Mouse (Mus musculus) B cell, adult 2 months (primary cell): ENCODE measurements around the gene Nrgn.

Experiments
- DNase-seq, 2 experiments: peaks; one replicate each; pipeline ENCODE4 v3.0.0; 2022

Gene Nrgn

DNA sequence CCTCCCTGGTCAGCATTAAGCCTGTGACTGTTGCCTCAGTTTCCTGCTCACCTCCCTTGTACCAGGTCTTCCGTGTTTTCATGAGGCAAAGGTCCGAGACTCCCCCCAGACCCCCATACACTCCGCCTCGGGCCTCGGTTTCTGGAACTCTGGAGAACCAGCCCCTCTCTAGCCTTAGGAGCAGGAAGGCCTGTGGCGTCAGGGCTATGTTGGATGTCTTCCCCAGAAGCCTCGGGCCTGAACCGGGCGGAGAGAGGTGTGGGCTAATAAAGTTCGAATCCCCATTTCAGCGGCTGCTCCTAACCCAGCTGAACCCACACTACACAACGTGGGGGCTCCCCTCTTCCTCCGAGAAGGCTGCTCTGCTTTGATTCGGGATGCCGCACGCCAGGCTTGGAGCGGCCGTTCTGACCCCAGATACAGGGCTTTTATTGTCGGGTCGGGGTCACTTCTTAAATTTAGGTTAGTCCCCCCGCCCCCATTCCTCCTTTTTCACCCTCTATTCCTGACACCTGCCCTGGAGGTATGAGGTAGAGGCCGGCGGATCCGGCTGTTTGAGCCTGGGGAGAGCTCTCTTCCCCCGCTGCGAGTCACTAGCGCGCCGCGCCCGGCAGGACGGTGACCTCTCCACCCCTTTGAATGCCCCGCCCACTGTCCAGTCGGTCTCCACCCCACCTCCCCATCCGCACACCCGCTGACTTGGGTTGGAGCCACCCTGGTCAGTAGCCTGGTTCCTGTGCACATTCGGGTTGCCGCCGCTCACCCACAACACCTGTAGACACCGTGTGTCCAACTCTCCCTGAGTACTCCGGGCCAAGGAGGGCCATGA, 25.1 kb downstream of the Nrgn start, which contains the start of gene Esam:
Gene Esam (plus strand): TSS at position 683 of the 829 bp plus-strand sequence.
- DNase-seq: peak; percentile 18 to 29

DNA sequence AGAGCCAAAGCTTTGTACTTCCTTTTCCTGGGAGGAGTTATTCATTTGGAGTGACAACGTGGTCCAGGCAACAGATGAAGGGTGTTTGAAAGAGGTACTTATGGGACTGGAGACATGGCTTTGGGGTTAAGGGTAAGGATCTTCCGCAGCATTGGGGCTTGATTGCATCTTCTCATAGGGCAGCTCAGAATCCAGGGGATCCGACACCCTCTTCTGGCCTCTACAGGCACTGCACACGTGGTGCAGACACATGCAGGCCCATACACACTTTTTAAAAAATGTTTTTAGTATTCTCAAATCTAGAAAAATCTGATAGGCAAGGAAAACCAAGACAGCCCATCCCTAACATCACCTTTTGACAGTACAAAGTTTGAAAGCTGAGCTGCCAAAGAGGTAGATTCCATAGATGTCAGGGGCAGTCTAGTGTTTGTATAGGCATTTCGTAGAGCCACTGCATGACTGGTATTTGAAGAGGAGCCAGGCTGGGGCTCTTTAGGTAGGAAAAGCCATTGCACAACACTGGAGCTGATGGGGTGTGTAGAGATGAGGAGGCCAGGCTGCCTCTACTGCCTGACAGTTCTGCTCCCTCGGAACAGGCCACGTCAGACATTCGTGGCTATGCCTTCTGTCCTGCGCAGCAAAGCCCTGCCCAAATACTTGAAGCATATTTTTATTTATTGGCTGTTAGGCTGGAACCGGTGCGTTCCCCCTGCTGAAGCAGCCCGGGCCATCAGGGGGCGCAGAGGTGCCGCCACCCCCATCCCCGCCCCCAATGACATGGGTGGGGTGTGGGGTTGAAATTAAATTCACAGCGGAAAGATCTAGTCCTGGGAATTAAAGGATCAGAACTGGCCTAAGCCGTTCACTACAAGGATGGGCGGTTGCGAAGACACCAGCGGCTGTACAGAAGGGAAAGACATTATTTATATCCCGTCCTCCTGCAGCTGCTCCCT, 26.0 kb downstream of the Nrgn start:
- peak; percentile 39 to 42 for DNase-seq

DNA sequence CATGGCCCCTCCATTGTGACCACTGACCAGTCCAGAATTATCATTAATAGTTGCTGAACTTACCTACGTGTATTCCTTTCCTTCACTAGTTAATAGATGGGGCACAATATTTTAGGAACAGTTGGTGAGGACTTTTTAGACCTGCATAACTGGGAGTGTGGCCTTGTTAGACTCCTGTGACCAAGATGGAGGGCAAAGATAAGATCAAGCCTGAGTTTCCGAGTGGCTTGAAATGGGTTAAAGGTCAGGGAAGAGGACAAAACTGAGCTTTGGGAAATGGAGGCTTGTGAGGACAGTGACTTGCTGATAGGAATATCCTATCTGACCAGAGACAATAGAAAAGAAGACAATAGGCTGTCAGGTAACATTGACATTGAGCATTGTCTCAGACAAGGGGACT, 27.2 kb downstream of the Nrgn start:
- DNase-seq: no peak

DNA sequence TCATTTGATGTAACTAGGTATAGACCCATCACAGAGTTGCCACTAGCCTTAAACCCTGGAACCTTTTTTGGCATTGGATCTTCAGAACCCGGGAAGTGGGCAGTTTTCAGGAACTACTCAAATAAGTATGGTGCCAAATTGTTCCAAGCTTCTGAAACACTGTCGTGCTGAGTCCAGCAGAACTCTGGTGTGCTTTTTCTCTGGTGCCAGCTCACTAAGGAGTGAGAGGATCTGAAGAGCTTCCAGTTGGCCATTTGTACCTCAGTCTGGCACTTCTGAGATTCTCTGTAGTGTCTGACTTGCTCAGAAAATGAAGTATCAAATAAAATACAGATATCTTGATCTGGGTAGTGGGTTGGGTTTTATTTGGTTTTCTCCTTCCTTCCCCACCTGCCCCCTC, 32.7 kb downstream of the Nrgn start:
- DNase-seq: no peak

- no peak for DNase-seq
Measured at GRCm38 (mm10) chr9:37518991-37519390, 33.7 kb downstream of the Nrgn start.

GRCm38 (mm10) chr9:37517467-37517866, 35.2 kb downstream of the Nrgn start:
- DNase-seq: no peak

DNA sequence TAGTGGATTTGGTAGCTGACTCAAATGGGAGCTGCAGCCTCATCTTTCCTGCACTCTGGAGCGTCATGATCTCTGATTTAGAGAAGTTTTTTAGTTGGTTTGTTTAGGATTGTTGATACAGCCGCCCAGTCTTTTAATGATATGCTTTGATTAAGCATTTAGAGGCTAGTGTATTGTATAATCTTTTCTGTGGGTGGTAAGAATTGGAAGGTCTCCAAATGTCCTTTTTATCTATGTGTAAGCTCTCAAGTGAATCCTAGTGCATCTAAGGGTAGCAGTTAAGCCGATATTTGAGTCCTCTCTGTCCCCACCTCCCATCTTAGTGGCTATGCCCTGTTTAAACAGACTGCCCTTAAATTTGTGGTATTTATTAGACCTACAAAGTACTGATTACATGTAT, 38.2 kb downstream of the Nrgn start:
- DNase-seq: no peak

DNA sequence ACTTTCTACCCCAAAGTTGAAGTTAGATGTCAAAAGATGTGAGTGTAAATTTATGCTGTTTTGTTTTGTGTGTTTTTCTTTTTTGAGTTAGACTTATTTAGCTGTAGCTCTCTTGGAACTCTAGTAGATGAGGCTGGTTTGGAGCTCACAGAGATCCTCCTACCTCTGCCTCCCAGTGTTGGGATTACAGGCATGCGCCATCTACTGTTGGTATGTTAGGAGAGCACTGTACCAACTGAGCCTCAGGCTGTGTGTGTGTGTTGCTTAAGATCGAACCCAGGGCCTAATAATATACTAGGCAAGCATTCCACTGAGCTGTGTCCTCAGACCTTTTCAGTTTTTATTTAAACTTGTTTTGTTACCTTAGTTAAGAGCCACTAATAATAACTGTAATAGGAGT, 40.6 kb downstream of the Nrgn start:
- no peak for DNase-seq

DNA sequence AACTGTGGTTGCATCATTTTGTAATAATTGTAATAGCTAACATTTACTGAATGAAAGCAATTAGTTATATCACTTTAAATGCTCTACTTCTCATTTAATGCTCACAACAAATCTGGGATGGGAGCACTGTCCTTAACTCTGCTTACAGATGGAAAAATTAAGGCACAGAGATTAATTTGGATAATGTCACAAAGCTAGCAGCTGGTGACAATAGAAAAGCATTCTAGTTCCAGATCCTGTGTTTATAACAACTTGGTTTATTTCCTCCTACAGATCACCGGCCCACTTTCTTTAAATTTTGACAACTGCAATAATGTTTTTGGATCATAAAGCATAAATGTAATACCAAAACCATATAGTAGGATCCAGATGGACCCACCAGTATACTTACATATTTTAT, 46.7 kb downstream of the Nrgn start:
- no peak for DNase-seq

DNA sequence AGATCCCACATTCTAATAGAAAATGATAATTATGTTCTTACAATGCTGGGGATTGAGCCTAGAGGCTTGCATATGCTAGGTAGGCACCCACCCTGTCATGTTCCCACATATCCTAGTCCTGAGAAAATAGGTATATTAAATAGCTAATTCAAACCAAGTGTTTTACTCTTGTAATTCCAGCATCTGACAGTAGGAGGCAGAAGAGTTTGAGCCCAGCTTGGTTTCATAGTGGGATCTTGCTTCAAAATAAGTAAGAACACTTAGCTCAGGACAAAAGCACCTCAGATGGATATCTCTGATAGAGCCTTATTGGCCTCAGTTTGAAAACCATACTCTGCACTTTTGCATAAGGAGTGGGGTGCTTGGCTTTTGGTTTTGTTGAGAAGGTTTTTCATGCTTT, 48.4 kb downstream of the Nrgn start:
- no peak for DNase-seq

DNA sequence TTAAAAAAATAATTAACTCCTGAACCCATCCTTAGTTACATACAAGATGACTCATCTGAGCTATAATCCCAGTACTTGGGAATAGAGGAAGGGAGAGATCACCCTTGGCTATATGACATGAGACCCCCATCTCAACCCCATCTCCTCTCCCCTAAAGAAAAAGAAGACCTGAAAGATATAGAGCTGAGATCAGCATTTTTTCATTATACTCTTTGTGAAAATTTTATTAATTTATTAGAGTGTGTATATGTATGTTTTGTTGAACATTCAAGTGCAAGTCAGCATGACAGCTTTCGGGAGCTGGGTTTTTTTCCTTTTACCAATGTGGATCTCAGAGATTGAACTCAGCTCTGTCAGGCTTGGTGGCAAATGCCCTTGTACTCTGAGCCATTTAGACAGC, 51.5 kb downstream of the Nrgn start:
- DNase-seq: no peak

DNA sequence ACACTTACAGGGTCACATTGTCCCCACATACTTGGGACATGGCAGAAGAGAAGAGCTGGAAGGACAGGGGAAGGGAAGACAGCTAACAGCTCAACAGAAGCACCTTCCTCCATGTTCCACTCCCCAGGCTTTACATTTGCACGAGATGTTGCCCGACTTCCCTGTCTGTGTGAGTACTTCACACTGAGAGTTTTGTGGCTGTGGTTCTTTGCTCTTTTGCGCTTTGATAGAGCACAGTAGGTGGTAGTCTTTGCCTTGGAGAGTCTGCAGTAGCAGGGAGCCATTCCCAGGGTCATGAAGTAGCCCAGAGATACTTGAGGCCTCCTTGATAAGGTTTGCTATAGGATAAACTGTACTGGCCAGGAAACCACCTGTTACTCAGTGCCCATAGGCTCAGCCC, 52.5 kb downstream of the Nrgn start:
- no peak for DNase-seq

DNA sequence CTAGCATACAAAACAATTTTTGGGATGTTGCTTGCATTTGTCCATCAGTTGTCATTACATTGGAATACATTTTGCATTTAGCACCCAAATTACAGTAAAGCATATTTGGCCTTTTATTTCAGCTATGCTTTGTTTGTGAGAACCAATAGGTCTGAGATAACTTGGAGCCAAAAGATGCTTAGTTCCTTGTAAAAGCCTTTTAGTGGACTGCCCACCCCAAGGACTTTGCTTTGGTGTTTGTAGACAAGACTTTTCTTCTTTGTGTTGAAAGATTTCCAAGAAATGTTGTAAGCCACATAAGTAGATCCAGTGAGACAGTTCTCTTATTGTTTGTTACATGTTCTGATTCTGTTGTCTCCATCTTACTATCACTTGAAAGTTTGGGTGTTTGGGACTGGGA, 56.4 kb downstream of the Nrgn start:
- DNase-seq: no peak

DNA sequence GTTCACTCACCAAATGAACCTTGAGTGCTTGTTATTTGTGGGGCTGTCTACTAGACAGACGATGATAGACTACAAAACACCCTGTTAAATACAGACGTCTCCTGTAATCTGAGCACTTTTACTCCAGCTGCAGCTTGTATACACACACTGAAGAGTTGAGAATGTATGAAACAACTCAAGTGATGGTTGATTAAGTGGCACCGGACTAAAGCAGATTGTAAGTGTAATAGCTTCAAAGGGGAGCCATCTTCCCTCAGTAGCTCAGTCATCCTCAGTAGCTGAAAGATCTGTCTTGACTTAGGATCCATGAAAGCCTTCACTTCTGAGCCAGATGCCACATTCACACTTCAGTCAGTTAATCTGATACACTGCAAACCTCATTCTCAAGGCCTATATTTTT, 56.9 kb downstream of the Nrgn start:
- no peak for DNase-seq
